Comparison of ENCODE assay signal across 8 mouse cellular contexts in the genomic region with DNA sequence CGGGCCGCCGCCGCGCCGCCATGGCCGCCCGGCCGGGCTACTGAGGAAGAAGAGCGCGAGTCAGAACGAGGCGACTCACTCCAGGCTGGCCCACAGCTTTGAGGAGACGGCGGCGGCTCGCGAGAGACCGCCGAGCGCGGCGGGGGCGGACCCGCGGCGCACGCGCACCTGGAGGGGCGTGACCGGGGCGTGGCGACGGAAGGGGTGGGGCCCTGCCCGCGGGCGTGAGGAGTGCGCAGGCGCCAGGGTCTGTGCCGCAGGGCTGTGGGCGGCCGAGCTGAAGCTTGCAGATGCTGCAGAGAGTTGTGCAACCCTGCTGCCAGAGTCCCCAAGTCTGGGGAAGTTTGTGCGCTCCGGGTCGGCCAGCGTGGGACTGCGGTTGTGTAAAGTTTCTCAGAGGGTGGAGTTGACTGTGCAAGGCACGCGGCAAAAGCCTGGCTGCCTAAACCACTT. TPM values are rescaled to one million over a fixed set of nuclear protein-coding genes. Genes with fewer than 3 reads are reported as not detected.
DNase-seq lines count a peak whose midpoint lies in the region; ATAC-seq and TF ChIP-seq lines count a peak whose summit lies in the region.

A gene (minus strand): TSS at position 153 of the 453 bp plus-strand sequence.

- TF ChIP-seq CTCF in lung, postnatal 0 days (IDR thresholded peaks at IDR 0.05), result no peak

- H3K36me3 ChIP-seq in lung, postnatal 0 days (ENCODE audit: insufficient read depth, low read length), result no peaks in the 10 kb centered on the region

- no peaks in the 10 kb centered on the region for H3K9me3 ChIP-seq in lung, postnatal 0 days (ENCODE audit: low read length)

- peaks cover 9% of the 10 kb centered on the region; the same call in 1 of the 2 replicates for H3K4me1 ChIP-seq in lung, postnatal 0 days (ENCODE audit: insufficient read depth, low read depth, low read length)

- ATAC-seq in hematopoietic stem cell, adult 5-6 weeks (replicated peaks in 1 of 2; ENCODE audit: insufficient read depth in 1 of 2, low FRiP score in 2 of 2, low TSS enrichment in 1 of 2, low read depth in 1 of 2, poor library complexity in 2 of 2, severe bottlenecking in 2 of 2), result peak; percentile 89 to 91
- ATAC-seq in lung, postnatal 0 days, result peak; percentile 97

- H3K4me2 ChIP-seq in lung, postnatal 0 days (replicated peaks; ENCODE audit: low read depth, low read length), result peak within 1 kb of the TSS; percentile 90

- peak within 1 kb of the TSS; percentile 90 for H3K4me3 ChIP-seq in lung, postnatal 0 days (ENCODE audit: low read depth, low read length)

- TF ChIP-seq EP300 in lung, postnatal 0 days (IDR thresholded peaks at IDR 0.05), result peak; percentile 33; the same call in 1 of the 2 replicates

- peak; percentile 67 for DNase-seq in MEL-GATA-1-ER (ENCODE audit: extremely low read depth, low read depth)
- peak; percentile 95 for DNase-seq in cerebellum, adult 8-10 months
- DNase-seq in forelimb bud, embryonic 11.5 days (ENCODE audit: low read depth, low spot score), result peak; percentile 94
- DNase-seq in layer of hippocampus, adult 9-11 months, result peak; percentile 97
- DNase-seq in lung, postnatal 0 days (ENCODE audit: low spot score), result peak; percentile 98
- peak; percentile 98 for DNase-seq in ovary, postnatal 14 days (ENCODE audit: low spot score)
- peak; percentile 99 for DNase-seq in thymus, postnatal 14 days

- WGBS in lung, postnatal 0 days, result 4% methylated on average over 49 of the region's 49 CpGs

- peak within 1 kb of the TSS; percentile 88 for H3K9ac ChIP-seq in lung, postnatal 0 days (replicated peaks; ENCODE audit: low read depth)

- peak within 1 kb of the TSS; percentile 97 for H3K27ac ChIP-seq in lung, postnatal 0 days (ENCODE audit: low read length)

- H3K27me3 ChIP-seq in lung, postnatal 0 days (replicated peaks; ENCODE audit: insufficient read depth, low read length), result no peaks in the 10 kb centered on the region

RNA-seq across cellular contexts. Expression of the gene that starts here (rescaled TPM):
- total RNA-seq in hematopoietic stem cell, adult 5-6 weeks (2017), result 53.5 and 60.2 TPM in 2 replicates
- polyA plus RNA-seq in lung, postnatal 0 days (2015; fragmentation: Nextera tagmentation; extraction: Ambion mirVana), result 25.1 and 31.0 TPM in 2 replicates

Comparison
In these comparisons a context has a peak if more than half of its experiments do, and no peak if none do; other contexts are left out.
1. Peak in every context shown above with its lines: DNase-seq, ATAC-seq, H3K4me3 ChIP-seq and H3K27ac ChIP-seq.